Mouse (Mus musculus): ENCODE data around the gene Rims3. TPM values are rescaled to one million over a fixed set of nuclear protein-coding genes. Genes with fewer than 3 reads are reported as not detected.

Gene Rims3
- total RNA-seq, 2 experiments from 2014 or later, result 0.20 to 0.40 TPM

DNA sequence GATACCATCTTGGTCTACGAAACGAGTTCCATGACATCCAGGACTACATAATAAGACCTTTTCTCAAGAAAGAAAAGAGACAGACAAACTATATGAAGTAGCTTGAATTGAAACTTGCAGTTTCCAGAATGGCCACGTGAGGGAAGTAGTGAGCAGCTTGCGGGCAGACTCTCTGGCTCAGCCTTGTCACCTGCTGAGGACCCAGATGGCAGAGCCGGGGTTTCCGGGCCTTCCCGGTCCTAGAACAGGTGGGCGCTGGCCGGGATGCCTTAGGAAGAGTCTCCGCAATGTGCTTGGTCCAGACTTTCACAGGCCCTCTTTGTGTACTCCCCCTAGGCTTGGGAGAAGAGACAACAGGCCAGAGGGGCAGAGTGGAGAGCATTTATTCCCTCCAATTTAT is 3.7 kb upstream of the Rims3 start:
- peak; percentile 75 for DNase-seq

DNA sequence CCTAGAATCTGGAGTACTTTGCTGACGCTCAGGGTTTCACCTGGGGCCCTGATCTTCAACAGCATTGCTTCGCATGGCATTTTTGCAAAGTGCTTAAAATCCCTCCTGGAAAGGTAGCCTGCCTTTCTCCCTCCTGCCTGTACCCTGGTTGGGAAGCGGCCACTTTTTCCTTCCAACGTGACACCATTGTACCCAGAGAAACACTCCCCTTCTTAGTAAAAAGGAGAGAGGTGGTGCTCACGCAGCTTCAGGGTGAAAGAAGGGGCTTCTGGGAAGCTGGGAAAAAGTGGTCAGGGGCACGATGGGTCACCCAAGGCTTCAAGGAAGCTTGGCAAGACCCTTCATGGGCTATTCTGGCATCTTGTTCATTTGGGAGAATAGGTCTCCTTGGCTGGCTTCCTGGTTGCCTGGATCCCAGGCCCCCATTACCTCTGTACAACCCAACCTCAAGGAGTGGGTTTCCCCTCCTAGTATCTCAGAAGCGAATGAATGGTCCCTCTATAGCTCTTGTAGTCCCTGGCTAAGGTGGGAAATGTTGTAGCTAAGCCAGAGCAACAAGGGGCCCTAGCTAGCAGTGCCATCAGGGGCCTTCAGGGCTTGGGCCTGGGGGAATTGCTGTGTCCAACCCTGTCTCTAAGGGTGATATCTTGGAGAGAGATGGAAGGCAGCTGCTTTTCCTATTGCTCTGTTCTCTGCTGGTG is 894 bp downstream of the Rims3 start:
- no peak for DNase-seq

DNA sequence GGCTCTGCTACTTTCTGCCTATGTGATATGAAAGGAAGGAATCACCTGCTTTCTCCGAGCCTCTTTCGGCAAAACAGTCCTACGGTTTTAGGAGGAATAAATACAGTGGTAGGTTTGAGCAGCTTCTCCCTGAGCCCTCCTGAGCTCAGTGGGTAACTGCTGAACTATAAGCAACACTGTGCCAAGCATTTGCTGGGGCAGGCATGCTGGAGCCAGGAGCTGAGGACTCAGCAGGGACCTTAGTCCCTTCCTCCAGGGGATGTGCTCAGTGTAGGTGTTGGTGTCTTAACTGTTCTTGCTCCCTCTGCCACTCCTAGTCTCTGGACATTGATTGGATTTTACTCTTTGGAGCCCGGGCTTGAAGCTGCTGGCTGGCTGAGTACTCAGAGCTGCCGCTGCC is 1.8 kb downstream of the Rims3 start:
- DNase-seq, result no peak

DNA sequence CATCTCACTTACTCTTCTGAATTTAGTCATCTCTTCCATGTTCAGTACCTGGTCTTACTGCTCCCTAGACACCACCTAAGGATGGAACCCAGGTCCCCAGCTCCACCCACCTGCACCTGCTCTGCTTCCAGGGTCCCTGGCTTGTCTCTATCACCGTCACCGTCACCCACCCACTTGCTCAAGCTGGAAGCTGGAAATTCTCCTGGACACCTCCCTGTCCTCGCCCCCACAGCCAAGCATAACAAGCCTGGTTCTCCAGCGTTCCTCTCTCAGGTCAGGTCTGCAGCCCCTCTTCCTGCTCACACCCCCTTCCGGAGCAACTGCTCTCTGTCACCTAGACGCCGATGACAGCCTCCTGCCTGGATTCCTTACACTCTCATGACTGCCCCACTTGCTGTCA is 5.2 kb downstream of the Rims3 start:
- DNase-seq, result no peak

DNA sequence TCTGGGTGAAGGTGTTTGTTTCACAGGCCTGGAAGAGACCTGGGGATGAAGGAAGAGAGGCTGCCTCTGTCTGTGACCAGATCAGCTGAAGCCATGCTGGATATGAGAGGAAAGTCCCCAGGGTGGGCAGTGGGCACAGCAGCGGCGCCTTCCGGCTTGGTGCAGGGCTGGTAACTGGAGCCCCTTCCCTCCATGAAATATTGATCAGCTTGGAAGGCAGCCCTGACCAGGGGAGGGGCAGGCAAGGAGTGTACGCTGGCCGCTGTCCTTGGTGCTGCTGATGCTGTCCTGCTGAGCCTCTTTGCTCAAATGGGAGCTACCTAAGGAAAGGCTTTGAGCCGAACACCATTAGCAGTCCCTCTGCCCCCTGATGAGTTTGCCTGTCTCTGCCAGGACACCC is 11.6 kb downstream of the Rims3 start:
- DNase-seq, result peak; percentile 29

DNA sequence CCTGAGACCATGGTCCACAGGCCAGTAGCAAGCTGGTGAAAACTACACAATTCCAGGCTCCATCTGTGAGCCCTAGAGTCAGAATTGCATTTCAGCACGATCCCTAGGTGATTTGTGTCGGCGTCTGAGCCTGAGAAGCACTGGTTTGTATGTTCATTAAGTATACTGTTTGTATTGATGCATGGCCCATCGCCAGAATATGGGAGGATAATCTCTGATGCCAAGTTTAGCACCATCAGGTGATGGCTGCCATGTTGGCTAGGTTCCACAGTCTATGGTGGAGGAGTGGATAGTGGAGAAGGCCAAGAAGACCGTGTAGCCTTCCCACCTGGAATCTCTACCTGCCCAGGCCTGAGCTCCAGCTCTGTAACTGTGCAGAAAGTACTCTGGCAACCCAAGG is 13.6 kb downstream of the Rims3 start:
- no peak for DNase-seq

DNA sequence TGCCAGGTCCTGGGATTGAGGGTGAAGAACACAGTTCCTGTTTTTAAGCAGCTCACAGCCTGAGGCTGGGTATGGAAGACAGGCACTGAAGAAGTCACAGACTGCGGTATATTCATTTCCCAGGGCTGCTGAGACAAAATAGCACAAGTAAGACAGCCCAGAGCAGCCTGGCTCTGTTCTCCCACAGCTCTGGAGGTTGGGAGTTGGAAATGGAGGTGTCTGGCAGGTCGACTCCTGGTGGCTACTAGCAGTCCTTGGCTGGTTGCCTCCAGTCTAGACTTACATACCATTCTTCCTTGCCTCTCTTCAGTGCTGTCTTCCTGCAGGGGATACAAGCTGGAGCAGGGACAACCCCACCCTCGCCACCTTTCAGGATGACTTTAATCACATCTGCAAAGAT is 14.4 kb downstream of the Rims3 start:
- DNase-seq, result no peak

DNA sequence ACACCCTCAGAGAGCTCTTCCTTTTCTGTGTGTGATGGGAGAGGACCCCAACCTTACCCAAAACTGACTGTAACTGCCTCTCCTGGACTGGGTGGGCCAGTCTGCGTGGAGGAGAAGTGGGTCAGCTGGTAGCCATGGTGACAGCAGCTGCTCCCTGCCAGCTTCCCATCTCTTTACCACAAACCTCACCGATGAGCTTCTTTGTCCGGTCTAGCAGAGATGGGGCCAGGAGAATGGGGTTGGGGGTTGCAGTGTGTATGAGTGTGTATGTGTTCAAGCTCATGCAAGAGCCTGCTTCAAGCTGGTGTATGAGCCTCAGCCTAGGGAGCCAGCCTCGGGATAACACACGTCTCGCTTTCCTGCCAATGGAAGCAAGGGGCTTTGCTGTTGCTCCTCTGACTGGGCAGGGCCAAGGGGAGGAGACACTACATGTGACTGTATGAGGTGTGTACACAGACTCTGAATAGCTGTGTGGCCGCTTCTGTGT is 15.7 kb downstream of the Rims3 start:
- DNase-seq, result no peak

DNA sequence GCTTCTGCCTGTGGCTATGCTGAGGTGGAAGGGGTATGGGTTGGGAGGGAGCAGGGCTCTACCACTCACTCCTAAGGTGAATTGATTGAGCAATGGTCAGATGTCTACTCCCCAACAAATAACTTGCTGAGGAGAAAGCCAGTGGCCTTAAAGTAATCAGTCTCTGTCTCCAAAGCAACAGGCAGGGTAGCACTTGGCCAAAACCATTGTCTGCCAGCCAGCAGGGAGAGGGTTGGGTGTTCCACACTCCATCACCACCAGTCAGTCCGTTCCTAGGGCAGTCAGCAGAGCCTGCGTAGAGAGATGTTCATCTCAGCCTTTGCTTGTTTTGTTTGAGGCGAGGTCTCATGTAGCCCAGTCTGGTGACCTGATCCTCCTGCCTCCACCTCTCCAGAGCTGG is 21.3 kb downstream of the Rims3 start:
- DNase-seq, result no peak

DNA sequence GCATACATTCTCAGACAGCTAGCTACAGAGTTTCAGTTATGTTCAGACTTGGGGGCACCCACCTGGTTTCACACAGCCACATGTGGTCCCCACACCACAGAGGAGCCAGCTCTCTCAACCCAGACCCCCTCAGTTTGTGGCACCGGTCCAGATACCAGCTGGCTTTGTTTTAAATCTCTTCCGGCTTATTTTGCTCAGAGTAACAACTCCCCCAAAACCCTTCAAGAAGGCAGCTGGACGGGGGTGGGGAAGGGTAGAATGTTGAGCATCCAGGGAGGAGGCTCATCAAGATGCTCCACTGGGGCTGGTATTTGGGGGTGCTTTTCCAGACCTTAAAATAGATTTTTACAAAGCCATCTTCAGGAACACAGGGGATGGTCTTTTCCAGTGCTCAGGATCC is 24.1 kb downstream of the Rims3 start:
- DNase-seq, result no peak

DNA sequence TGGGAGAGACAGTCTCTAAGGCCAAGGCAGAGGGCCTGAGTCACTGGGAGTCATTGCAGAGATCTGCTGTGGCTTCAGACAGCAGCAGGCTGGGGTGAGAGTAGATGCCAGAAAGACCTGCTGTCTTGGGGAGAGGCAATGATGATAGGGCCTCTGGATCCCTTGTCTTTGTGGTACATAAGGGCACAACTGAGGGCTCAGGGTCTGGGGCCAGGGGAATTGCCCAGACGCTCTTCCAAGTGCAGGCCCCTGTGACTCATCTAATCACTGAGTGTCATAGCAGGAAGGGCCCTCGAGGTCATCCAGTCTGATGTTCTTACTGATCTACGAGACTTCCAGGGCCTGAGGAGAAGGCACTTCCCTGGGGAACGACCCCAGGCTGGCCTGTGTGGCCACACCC is 24.8 kb downstream of the Rims3 start:
- DNase-seq, result no peak

DNA sequence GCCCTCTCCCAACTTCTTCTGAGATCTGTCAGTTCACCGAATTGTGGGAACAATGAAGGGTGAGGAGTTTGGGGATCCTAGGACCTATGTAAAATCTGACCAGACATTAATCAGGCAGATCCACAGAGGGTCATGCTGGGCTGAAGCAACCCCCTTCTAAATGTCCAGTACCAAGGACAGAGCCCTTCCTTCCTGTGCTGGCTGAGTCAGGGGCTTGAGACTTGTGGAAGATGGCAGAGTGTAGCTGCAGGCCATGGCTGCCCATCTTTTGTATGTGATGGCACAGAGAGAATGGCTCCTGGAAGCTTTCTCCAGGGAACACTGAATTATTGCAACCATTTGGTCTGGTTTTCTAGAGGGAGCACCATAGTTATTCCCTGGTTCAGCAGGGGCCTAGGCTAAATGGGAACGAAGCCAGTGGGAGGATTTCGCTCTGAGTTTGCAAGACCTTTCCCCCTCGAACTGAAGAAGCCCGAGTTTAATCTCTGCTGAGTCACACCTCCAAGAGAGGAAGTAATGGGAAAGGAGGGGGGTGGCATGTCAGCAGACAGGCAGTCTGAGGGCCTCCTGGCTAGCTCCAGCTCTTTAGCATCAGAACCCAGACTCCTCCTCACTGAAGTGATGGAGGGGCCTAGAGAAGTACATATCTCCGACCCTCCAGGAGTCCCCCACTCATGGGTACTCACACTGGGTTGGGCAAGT is 26.3 kb downstream of the Rims3 start:
- DNase-seq, result no peak

DNA sequence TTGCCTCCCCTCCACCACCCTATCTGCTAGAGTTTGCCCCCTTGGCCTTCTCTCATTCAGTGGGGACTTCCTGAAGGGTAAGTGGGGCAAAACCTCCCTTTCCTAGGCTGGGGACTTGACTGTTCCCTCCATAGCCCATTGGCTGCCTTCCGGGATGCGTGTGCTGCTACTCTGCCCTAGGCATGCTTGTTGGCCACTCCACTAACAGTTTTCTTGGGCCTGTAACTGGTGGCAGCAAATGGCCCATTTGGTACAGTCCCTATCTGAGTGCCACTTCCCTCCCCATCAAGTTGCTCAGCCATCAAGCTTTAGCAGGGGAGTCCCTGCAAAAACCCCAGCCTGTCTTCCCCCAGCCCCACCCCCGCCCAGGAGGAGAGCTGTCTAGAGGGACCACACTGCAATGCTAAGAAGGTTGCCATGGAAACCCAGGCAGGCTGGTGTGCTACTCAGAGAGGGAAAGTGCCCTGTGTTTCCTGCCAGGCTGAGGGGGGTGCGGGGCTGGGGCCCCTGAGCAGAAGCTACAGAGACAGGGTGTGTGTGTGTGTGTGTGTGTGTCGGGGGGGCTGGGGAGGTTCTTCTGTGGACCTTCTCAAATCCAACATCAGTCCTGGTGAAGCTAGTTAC is 27.5 kb downstream of the Rims3 start:
- DNase-seq, result no peak

DNA sequence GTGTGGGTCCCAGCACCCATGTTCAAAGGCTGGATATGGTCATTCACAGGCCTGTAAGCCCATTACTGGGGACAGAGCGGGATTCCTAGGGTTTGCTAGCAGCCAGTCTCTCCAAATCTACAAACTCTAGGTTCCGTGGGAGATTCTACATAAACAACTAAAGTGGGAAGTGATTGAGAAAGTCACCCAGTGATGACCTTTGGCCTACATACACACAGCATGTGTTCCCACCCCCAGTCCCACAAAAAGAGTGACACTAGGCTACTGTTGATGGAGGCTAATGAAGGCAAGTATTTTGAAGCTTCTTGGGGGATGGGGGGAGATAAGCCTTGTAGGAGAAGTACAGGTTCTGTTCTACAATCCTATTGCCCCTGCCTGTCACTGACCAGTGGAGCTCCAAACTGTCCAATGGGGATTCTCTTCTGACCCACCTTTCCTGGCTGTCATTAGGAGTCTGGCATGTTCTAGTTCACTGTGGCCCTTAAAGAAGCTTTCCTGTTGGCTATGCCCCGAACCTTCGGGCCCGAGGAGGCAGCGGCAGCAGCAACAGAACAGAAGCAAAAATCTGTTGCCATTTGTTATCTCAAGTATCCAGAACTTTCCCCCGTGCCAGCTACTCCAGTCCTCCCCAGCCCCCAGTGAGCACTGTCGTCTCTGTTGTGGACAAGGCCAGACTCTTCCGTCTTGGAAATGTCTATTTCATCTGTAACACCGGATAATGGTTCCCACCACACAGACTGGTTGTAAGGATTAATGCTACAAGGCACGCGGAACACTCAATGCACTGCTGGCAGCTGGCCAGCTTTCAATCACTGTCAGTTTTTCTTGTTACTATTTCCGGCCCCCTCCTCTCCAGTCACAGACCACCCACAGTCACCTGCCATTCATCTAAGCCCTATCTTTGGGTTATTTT is 30.8 kb downstream of the Rims3 start:
- DNase-seq, result no peak

DNA sequence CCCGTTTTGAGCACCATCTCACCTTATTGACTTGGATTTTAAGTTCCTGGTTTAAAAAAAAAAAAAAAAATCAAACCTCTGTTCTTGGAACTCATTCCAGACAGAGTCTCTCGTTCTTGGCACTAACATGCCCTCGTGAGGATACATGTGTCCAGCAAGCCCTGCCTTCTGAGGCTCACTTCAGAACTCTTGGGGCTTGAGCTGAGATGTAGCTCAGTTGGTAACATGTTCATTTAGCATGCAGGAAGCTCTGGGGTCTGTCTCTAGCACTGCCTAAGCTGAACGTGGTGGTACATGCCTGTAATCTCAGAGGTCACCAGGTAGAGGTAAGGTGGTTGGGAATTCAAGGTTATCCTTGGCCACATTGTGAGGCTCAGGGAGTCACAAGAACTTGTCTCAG is 31.5 kb downstream of the Rims3 start:
- no peak for DNase-seq

DNA sequence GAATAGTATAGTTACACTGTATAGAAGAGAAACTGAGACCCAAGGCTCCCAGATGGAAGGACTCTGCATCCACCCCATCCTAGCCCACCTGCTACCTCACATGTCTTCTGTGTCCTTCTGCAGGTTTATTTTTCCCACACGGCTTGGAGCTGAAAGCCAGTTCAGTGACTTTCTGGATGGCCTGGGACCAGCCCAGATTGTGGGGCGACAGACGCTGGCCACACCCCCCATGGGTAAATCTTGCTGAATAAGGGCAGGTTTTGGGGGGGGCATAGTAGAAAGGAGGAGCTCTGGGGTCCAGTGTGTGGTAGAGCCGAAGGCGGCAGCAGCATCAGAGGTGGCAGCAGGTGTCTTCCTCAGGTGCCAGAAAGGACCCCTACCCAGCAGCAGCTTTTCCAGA is 32.2 kb downstream of the Rims3 start:
- DNase-seq, result no peak

DNA sequence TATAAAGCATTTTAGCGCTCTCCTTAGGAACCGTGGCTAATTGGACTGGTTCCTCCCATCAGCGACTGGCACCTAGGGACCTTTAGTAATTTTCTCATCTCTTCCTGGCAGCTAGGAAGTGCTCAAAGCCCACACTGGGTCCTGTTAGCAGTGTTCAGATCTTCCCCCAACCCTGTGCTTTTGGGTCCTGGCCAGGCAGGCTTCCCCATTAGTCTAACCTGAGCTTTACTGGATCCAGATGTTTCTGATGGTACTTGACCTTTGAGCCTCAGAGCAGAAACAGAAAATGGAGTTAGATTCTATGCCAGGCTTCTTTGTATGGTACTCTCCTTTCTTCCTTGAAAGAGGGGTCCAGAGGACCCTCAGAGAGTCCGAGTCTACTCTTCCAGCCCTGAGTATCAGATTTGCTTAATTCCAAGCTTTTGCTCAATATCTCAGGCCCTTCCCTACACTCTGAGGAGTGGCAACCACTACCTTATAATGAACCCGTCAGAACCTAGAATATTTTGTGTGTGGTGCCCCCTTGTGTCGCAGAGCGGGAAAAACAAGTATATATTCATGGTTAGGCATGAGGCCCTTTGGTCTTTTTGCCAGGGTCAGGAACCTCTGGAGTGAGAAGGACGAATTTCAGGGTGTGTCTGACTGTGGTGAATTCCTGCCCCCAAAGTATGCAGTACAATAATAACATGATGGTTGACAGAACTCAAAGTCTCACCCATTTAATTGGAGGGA is 32.9 kb downstream of the Rims3 start:
- peak; percentile 41 for DNase-seq

DNA sequence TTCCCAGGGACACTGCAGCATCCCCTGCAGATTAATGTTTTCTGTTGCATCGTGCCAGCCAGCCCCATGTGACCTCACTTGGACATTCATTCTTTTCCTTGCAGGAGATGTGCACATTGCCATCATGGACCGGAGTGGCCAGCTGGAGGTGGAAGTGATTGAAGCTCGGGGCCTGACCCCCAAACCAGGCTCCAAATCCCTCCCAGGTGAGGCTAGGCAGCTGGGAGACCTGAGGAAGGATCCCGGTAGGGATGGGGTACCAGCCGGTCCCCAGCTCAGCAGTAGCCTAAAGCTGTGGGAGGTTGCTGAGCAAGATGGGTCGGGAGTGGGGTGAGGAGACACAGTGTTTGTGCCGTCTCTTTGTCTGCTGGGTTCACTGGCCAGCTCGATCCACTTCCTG is 34.3 kb downstream of the Rims3 start:
- no peak for DNase-seq

DNA sequence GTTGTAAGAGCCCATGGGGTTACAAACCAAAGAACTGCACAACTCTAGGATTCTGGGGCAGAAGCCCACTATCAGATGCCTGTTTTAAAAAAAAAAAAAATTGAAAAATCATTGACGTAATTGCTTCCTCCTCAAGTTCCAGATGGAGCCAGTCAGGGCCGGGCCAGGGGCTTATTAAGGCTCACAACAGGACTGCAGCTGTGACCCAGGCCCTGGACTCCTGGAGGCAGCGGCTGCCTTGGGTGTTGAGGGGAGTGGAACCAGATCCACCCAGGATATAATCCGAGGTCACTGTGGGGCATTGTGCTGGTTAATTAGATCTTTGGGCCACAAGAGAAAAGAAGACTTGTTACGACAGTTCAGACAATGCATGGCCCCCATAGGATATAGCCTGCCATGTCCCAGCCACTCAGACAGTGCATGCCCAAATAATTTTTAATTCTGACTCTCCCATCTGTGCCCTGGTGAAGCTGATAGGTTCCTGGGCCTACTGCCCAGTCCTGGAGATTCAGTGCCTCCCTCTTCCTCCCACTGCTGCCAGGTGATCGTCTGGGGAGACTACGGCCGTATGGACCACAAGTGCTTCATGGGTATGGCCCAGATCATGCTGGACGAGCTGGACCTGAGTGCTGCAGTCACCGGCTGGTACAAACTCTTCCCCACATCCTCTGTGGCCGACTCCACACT is 36.3 kb downstream of the Rims3 start:
- DNase-seq, result no peak

DNA sequence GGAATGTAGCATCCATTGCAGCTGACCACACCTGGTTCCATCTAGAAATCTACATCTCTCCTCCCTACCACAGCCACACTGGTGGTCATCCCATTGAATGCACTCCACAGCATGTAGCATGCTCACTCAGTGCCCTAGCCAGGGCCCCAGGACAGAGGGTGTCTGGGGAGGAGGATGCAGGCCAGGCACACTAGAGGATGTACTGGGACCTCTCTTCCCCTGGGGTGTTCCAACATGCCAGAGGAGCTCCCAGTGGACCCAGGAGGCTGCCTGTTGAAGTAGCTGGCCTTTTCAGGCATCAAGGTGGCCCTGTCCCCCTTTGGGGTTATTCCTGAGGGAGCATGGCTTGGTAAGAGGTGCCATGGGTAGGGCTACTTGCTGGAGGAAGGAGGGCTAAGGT is 37.3 kb downstream of the Rims3 start:
- DNase-seq, result no peak

DNA sequence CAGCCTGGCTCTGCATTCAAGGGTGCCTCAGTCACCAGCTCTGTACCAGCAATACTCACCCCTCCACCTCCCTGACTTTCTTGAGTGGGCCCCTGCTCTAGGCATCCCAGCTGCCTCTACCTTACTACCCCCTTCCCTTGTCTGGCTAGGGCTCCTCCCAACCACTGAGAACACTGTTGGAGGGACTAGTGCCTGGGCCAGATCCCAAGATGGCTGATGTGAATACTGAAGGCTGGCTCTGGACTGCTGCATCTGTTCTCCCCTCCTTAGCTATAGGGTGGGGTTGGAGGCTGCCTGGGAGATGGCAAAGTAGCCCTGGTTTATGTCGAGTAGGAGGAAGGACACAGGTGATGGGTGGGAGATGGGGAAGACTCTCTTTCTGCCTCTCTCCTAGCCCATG is 37.9 kb downstream of the Rims3 start:
- no peak for DNase-seq
